Mouse (Mus musculus): Measurements from ENCODE around the gene Gpank1.

DNA sequence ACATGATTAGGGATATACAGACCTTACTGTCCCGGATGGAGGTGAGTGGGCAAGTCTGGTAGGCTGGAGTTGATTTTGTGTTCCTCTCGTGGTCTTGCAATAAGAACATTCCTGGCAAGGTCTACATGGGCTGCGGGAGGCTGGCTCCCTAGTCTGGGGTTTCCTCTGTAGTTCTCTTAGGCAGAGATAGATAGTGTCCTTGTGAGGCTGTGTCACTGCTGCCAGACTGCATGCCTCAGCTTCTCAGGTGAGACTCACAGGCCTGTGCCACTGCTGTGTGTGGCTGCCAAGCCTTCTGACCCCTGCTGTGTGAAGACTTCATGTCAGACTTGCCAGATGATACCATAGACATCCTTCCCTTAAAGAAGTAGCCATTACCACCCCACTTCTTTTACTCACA is 18.0 kb downstream of the Gpank1 start:
- TF ChIP-seq CTCF (IDR thresholded peaks at IDR 0.05; ENCODE audit: insufficient read depth, low read depth, low read length) = no peak
- TF ChIP-seq POLR2A (IDR thresholded peaks at IDR 0.05; ENCODE audit: insufficient read depth, low read depth, low read length) = no peak

All from olfactory bulb, adult 2 months (tissue).